Mouse (Mus musculus) gastrocnemius, postnatal 14 days (tissue): ENCODE measurements around the gene Snrpd3. TPM values are rescaled to one million over a fixed set of nuclear protein-coding genes. Genes with fewer than 3 reads are reported as not detected.
"Not testable (repeated sequence)": the region's sequence is repeated elsewhere in the genome, so short reads cannot be mapped to it uniquely, and the experiment has no call there.

Experiments
- DNase-seq: peaks from one replicate; pipeline ENCODE4 v3.0.0; 2021; ENCODE audit warnings: mixed read lengths
- intact Hi-C: fragments of 180-260 bp; cut with DNase I; formaldehyde crosslinking; loops from one replicate; pipeline ENCODE4 v1.15.1; 2025; ENCODE audit warnings: low total_unique reads
- long read RNA-seq, 2 experiments: library from polyadenylated mRNA; stranded (forward); transcript quantifications; one replicate each; pipeline ENCODE4 v2.0.0; 2021
- total RNA-seq, 2 experiments: library from RNA; stranded (reverse); gene quantifications; 2 replicates each; pipeline ENCODE4 v1.2.3; 2021

Snrpd3 gene
- total RNA-seq = 100 to 1,000 TPM; 103 to 108 TPM
- long read RNA-seq, experiment 1, transcript Snrpd3-201 (4 exons, 3,036 nt) = major isoform, 18 of 20 reads
- long read RNA-seq, experiment 1, partial matches to known transcripts = 1 of 20 reads
- long read RNA-seq, experiment 1, other reads (novel, unspliced or antisense) = 1 of 20 reads
- long read RNA-seq, experiment 2, transcript Snrpd3-201 (4 exons, 3,036 nt) = major isoform, 29 of 34 reads
- long read RNA-seq, experiment 2, partial matches to known transcripts = 3 of 34 reads
- long read RNA-seq, experiment 2, other reads (novel, unspliced or antisense) = 1 of 34 reads

DNA sequence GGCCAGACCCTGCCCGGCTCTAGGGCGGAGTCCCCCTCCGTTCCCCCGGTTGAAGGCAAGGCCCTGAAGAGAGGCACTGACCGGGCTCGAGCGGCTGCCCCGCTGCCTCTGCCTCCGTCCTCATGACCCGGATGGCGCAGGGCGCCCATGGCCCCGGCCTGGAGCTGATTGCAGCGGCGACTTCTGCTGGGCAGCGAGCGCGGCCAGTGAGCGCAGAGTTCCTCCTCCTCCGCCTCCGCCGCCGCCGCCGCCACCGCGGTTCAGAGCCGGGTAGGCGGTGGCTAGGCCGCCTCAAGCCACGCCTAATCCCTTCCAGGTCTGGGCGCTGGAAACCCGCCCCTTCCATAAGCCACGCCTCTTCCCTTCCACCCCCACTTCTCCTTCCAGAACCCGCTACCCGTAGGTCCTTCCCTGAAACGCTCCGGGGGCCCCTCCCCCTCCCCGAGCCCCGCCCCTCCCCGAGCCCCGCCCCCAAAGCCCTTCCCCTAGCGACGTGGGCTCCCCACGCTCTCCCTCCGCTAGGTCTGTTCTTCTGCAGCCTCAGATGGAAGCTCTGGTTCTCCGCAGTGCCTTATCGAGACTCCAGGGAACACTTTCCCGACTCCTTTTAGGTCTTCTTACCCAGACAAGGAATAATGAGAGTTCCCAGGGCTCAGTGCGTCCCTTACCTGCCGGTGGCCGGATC lies at the start of gene Snrpd3:
Gene Snrpd3 (plus strand): TSS at position 479 of the 685 bp plus-strand sequence.
- intact Hi-C loops = no loop called here
- DNase-seq = peak; percentile 95

GRCm38 (mm10) chr10:75473411-75473810 lies 43.9 kb upstream of the Snrpd3 start:
- intact Hi-C loops = no loop called here
- no peak for DNase-seq

- intact Hi-C loops = no loop called here
- no peak for DNase-seq
Observed at GRCm38 (mm10) chr10:75474571-75474970, 42.8 kb upstream of the Snrpd3 start.

- intact Hi-C loops, DNase-seq: not testable (repeated sequence)
Observed at GRCm38 (mm10) chr10:75475139-75475850, 42.1 kb upstream of the Snrpd3 start.

DNA sequence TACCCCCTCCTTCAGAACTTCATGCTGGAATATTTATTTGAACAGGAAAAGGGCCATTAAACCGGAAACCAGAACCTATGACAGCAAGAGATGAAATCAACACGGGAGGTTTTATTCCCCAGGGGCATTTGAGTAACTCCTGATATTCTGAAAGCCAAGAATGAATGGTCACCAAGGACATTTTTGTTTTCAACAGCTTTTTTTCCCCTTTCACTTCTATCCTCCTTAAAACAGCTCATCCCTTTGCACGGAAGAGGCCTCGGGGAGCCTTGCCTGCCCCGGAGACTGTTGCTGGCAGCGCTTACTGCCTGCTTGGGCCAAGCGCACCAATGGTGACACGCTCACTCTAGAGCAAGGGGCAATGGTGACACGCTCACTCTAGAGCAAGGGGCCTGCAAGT lies 40.3 kb upstream of the Snrpd3 start:
- DNase-seq = peak; percentile 48
- intact Hi-C loops = no loop called here

- no peak for DNase-seq
- intact Hi-C loops = loop anchor here (10.0 kb wide), 1 partner anchor 205 kb away; no protein-coding TSS in a partner anchor
Observed at GRCm38 (mm10) chr10:75479955-75480354, 37.4 kb upstream of the Snrpd3 start.

DNA sequence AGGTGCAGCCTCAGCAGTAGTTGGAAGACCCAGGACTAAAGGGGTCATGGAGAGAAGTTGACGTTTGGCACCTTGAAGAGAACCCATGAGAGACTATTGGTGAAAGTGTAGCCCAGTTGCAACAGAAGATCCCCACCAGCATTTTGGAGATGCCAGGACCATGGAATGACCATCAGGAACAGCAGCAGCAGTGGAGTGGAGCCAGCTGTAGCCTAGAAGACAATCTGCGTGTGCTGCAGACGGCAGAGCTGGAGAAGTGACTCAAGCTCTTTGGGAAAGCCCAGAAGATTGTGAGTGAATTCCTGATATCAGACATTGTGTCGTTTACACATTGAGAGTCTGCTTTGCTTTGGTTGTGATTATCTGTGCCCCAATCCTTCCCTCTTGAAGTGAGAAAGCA lies 35.6 kb upstream of the Snrpd3 start:
- intact Hi-C loops = loop anchor here (10.0 kb wide), 1 partner anchor 207 kb away; no protein-coding TSS in a partner anchor

DNA sequence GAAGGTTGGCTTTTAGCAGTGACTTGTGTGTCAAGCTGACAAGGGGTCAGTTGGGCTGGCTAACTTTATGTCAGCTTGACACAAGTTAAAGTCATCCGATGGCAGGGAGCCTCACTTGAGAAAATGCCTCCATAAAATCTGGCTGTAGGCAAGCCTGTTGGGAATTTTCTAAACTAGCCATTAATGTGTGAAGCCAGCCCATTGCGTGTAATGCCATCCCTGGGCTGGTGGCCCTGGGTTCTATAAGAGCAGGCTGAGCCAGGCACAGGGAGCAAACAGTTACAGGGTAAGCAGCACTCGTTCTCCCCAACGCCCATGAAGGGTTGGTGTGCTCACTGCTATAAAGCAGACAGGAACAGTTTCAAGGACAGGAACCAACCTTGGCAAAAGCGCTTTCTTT lies 35.1 kb upstream of the Snrpd3 start:
- intact Hi-C loops = loop anchor here (10.0 kb wide), 1 partner anchor 207 kb away; no protein-coding TSS in a partner anchor
- DNase-seq = no peak

More for the DNA sequence above, 35.6 kb upstream of the Snrpd3 start:
- DNase-seq = no peak

GRCm38 (mm10) chr10:75482919-75483483 lies 34.4 kb upstream of the Snrpd3 start:
- no peak for DNase-seq
- intact Hi-C loops = loop anchor here (10.0 kb wide), 1 partner anchor 208 kb away; no protein-coding TSS in a partner anchor

DNA sequence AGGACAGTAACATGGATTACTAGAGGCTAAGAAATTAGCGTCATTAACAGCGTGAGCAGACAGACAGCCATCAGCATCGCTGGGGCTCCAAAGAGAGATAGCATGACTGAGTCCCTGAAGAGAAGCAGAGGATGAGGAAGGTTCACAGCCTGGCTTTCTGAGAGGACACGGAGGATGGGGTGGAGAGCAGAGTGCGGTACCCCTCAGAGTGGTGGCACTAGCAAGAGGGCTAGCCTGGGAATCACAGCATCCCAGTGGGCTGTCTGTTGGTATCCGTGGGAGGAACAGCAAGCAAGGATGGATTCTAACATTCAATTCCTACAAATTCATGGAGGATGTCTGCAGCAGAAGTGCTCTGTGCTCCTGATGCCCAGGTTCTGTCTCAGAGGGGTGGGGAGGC lies 33.3 kb upstream of the Snrpd3 start:
- intact Hi-C loops = loop anchor here (10.0 kb wide), 1 partner anchor 209 kb away; no protein-coding TSS in a partner anchor
- no peak for DNase-seq

DNA sequence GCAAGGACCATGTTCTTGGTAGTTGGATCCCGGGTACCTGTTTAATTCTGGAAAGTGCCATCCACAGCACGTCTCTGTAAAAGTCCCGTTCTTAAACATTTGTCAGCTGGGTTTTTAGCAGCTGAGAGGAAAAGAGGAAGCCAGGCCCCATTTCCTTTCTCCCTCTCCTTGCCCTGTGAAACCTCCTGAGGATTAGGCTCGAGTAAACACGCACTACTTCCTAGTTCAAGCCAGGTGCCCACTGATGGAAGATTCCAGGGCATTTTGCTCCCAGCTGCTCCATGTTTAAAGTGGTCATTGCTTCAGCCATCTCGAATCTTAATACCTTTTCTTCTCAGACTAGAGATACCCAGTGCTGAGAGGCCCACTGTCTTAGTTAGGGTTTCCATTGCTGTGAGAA lies 32.6 kb upstream of the Snrpd3 start:
- DNase-seq = no peak
- intact Hi-C loops = loop anchor here (5.0 to 10.0 kb wide), 3 partner anchors 42 to 210 kb away; partner anchors contain the start of gene Adora2a

GRCm38 (mm10) chr10:75486086-75486979 lies 31.0 kb upstream of the Snrpd3 start:
- intact Hi-C loops = loop anchor here (5.0 to 10.0 kb wide), 3 partner anchors 44 to 212 kb away; partner anchors contain the start of gene Adora2a
- peak; percentile 71 for DNase-seq

DNA sequence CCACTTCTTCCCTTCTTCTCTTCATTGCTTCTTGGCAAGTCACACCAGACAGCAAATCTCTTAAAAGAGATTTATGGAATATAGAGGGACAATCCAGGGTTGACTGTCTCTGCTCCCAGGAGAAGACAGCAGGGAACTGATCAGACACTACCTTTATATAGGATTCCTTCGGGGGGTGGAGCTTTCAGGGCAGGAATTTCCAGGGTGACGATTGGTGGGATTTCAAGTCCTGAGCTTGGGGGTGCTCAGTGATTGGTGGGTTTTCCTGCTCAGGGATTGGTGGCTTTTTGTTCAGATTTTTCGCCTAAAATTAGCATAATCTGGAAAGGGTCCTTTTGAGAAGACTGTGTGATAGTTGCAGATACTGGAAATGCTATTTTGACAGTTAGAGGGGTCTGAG lies 30.2 kb upstream of the Snrpd3 start:
- DNase-seq = no peak
- intact Hi-C loops = loop anchor here (5.0 to 10.0 kb wide), 3 partner anchors 45 to 212 kb away; partner anchors contain the start of gene Adora2a

- intact Hi-C loops = loop anchor here (5.0 to 10.0 kb wide), 3 partner anchors 47 to 215 kb away; partner anchors contain the start of gene Adora2a
- DNase-seq = no peak
Observed at GRCm38 (mm10) chr10:75489522-75489921, 27.8 kb upstream of the Snrpd3 start.

GRCm38 (mm10) chr10:75490731-75491130 lies 26.6 kb upstream of the Snrpd3 start:
- no peak for DNase-seq
- intact Hi-C loops = no loop called here

DNA sequence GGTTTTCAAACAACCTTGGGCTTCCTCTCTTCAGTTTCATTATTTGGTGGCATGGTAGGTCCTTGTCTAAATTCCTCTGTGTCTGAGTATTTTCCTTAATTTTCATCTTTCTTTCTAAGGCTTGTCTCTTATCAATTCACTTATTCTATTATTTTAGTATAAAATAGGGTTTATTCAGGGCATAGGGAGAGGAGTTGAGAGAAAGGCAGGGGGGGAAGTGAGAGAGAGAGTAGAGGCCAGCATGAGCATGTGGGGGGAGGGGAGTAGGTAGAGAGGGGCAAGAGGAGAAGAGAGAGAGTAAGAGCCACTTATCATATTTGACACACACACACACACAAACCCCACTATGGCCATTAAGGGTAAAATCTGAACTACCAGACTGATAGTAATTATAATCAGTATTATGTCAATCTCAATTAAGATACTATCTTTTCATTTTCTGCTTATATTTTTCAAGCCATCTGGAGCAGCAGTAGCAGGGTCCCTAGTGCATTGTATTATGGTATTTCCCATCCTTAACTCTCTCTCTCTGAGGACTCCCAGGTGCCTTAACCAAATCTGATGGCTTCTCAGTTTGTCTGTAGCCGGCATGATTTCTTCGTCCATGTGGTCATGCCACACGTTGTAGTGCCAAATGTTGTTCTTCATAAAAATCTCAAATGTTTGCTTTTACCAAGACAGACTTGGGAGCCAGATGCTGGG lies 26.0 kb upstream of the Snrpd3 start:
- DNase-seq = no peak
- intact Hi-C loops = no loop called here

DNA sequence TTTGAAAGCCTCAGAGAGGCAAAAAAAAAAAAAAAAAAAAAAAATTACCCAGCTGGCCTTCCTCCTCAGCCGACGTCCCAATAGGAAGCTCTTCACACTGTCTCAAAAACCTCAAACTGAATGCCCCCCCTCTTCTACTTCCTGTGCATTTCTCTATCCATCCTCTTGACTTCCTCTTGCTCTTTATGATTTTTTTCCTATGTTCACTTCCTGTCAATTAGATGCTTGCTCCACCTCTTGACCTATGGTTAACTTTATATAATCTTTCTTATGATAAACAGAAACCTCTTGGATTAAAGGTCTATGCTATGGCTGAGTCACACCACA lies 25.5 kb upstream of the Snrpd3 start:
- intact Hi-C loops = no loop called here
- no peak for DNase-seq

DNA sequence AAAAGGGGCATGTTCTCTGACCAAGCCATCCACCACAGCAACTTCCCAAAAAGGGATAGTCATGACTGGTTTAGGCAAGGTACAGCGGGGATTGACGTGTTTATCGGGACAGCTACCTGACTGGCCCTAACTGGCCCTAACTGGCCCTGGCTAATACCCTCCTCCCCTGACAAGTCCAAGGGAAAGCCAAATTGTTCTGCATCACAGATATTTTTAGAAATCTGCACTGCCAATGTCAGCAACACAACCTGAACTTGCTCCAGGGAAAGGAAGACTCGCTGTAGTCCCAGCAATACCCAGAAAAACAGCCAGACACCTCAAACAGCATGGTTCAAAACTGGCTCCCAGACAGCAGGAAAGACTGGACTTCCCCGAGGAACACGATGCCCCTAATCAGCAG lies 22.0 kb upstream of the Snrpd3 start:
- DNase-seq = no peak
- intact Hi-C loops = no loop called here
